Mouse (Mus musculus) midbrain, embryonic 14.5 days (tissue): ENCODE data around the gene Haus5. TPM values are rescaled to one million over a fixed set of nuclear protein-coding genes. Genes with fewer than 3 reads are reported as not detected.

Experiments used
- ATAC-seq: fragments of 200-750 bp; cut with Nextera tagmentation; 2 replicates; pipeline ENCODE4 v1.8.0; 2017; ENCODE audit warnings: moderate number of reproducible peaks, moderate library complexity; ENCODE audit not compliant: low FRiP score, low TSS enrichment
- DNase-seq: peaks from one replicate; pipeline ENCODE4 v3.0.0-alpha.2; 2015
- H3K27ac ChIP-seq: fragments of 300-500 bp; sonication (generic); replicated peaks from 2 replicates; pipeline ENCODE4 v1.5.1; 2014; ENCODE audit warnings: mild to moderate bottlenecking, low read depth, low read length, moderate library complexity
- H3K27me3 ChIP-seq: fragments of 300-500 bp; sonication (generic); 2 replicates; pipeline ENCODE4 v1.6.1; 2014; ENCODE audit warnings: low read length, control low read depth, mixed read lengths; ENCODE audit not compliant: control insufficient read depth, insufficient read depth
- H3K36me3 ChIP-seq: fragments of 300-500 bp; sonication (generic); 2 replicates; pipeline ENCODE4 v1.6.1; 2014; ENCODE audit warnings: low read length, control low read depth; ENCODE audit not compliant: control insufficient read depth, insufficient read depth
- H3K4me1 ChIP-seq: fragments of 300-500 bp; sonication (generic); 2 replicates; pipeline ENCODE4 v1.6.1; 2014; ENCODE audit warnings: mild to moderate bottlenecking, antibody characterized with exemption, low read length, control low read depth; ENCODE audit not compliant: control insufficient read depth, insufficient read depth
- H3K4me2 ChIP-seq: fragments of 300-500 bp; sonication (generic); 2 replicates; pipeline ENCODE4 v1.6.1; 2014; ENCODE audit warnings: mild to moderate bottlenecking, low read length, moderate library complexity
- H3K4me3 ChIP-seq: fragments of 300-500 bp; sonication (generic); replicated peaks from 2 replicates; pipeline ENCODE4 v1.5.1; 2014; ENCODE audit warnings: low read depth, low read length
- H3K9ac ChIP-seq: fragments of 300-500 bp; sonication (generic); replicated peaks from 2 replicates; pipeline ENCODE4 v1.6.1; 2014; ENCODE audit warnings: mild to moderate bottlenecking, low read length, moderate library complexity
- H3K9me3 ChIP-seq: fragments of 300-500 bp; sonication (generic); 2 replicates; pipeline ENCODE4 v1.6.1; 2016; ENCODE audit warnings: low read length, control low read depth, mixed read lengths; ENCODE audit not compliant: control insufficient read depth
- WGBS: fragments of 180-500 bp; shearing (Covaris S2); extraction: QIAGEN DNeasy Blood & Tissue Kit; methylation state at CpG from one replicate; pipeline ENCODE4 v1.1.7; 2014; 5-methylcytosine and 5-hydroxymethylcytosine counted together
- polyA plus RNA-seq: library from polyadenylated mRNA; unstranded; fragments of >200 nt; fragmentation: Nextera tagmentation; extraction: Ambion mirVana; gene quantifications from 2 replicates; pipeline ENCODE4 v1.2.1, GENCODE M21; 2014

Gene Haus5
- polyA plus RNA-seq, 1 experiment from 2014 or later = 22.8 TPM

GRCm38 (mm10) chr7:30614454-30614853 lies 50.3 kb downstream of the Haus5 start:
- H3K4me2 ChIP-seq = no peak overlapping the region
- no peaks in the 10 kb centered on the region for H3K4me1 ChIP-seq
- no peak overlapping the region for H3K27ac ChIP-seq
- DNase-seq = no peak
- H3K9ac ChIP-seq = no peak overlapping the region
- no peaks in the 10 kb centered on the region for H3K9me3 ChIP-seq
- no peak for ATAC-seq
- no peaks in the 10 kb centered on the region for H3K27me3 ChIP-seq
- whole genome bisulfite sequencing = 82% methylated on average over 2 of the region's 2 CpGs
- no peak overlapping the region for H3K4me3 ChIP-seq
- H3K36me3 ChIP-seq = peaks cover 44% of the 10 kb centered on the region

GRCm38 (mm10) chr7:30613529-30614112 lies 51.2 kb downstream of the Haus5 start:
- no peak overlapping the region for H3K4me2 ChIP-seq
- no peak; the same call in 1 of the 2 replicates for ATAC-seq
- no peaks in the 10 kb centered on the region for H3K27me3 ChIP-seq
- H3K36me3 ChIP-seq = peaks cover 35% of the 10 kb centered on the region
- no peak overlapping the region for H3K9ac ChIP-seq
- H3K9me3 ChIP-seq = no peaks in the 10 kb centered on the region
- H3K4me3 ChIP-seq = no peak overlapping the region
- DNase-seq = peak; percentile 76
- H3K4me1 ChIP-seq = no peaks in the 10 kb centered on the region
- H3K27ac ChIP-seq = no peak overlapping the region
- 21% methylated on average over 14 of the region's 14 CpGs for WGBS

GRCm38 (mm10) chr7:30612654-30613402 lies 52.0 kb downstream of the Haus5 start, which contains the start of gene Upk1a:
TSS of gene Upk1a (minus strand) at chr7:30612847.
- Histone ChIP-seq H3K9me3 (no peaks in the 10 kb centered on the region), H3K4me2 (no peak within 1 kb of the TSS), H3K36me3 (peaks cover 29% of the 10 kb centered on the region), H3K27me3 (no peaks in the 10 kb centered on the region), H3K4me3 (no peak within 1 kb of the TSS), H3K4me1 (no peaks in the 10 kb centered on the region), H3K27ac (no peak within 1 kb of the TSS), H3K9ac (no peak within 1 kb of the TSS)
- DNase-seq (no peak), ATAC-seq (no peak)
- 77% methylated on average over 8 of the region's 8 CpGs for WGBS

- Histone ChIP-seq H3K4me2 (no peak overlapping the region), H3K27ac (no peak overlapping the region), H3K27me3 (no peaks in the 10 kb centered on the region), H3K9ac (no peak overlapping the region), H3K4me1 (no peaks in the 10 kb centered on the region), H3K4me3 (no peak overlapping the region), H3K36me3 (0 out of 2 replicates have a peak, but pooled peaks cover 1% of the 10 kb centered on the region), H3K9me3 (no peaks in the 10 kb centered on the region)
- DNase-seq = no peak
- 57% methylated on average over 7 of the region's 7 CpGs for WGBS
- ATAC-seq = no peak
These were observed 54.8 kb downstream of the Haus5 start for GRCm38 (mm10) chr7:30610043-30610442.

GRCm38 (mm10) chr7:30608476-30608875 lies 56.3 kb downstream of the Haus5 start:
- H3K9me3 ChIP-seq = no peaks in the 10 kb centered on the region
- H3K4me3 ChIP-seq = no peak overlapping the region
- H3K4me2 ChIP-seq = no peak overlapping the region
- H3K4me1 ChIP-seq = no peaks in the 10 kb centered on the region
- 50% methylated on average over 16 of the region's 16 CpGs for WGBS
- H3K9ac ChIP-seq = no peak overlapping the region
- no peak for ATAC-seq
- H3K27ac ChIP-seq = no peak overlapping the region
- H3K27me3 ChIP-seq = no peaks in the 10 kb centered on the region
- no peak for DNase-seq
- no peaks in the 10 kb centered on the region for H3K36me3 ChIP-seq

GRCm38 (mm10) chr7:30607706-30608309 lies 57.0 kb downstream of the Haus5 start:
- Histone ChIP-seq H3K4me3 (no peak overlapping the region), H3K9me3 (no peaks in the 10 kb centered on the region), H3K4me1 (no peaks in the 10 kb centered on the region), H3K9ac (no peak overlapping the region), H3K4me2 (no peak overlapping the region), H3K27me3 (no peaks in the 10 kb centered on the region), H3K27ac (no peak overlapping the region), H3K36me3 (no peaks in the 10 kb centered on the region)
- ATAC-seq = no peak; the same call in 1 of the 2 replicates
- WGBS = 28% methylated on average over 8 of the region's 8 CpGs
- peak; percentile 63 for DNase-seq

- no peak overlapping the region for H3K4me3 ChIP-seq
- no peak for ATAC-seq
- H3K9me3 ChIP-seq = no peaks in the 10 kb centered on the region
- H3K9ac ChIP-seq = no peak overlapping the region
- H3K36me3 ChIP-seq = no peaks in the 10 kb centered on the region
- H3K27me3 ChIP-seq = no peaks in the 10 kb centered on the region
- WGBS = 87% methylated on average over 8 of the region's 8 CpGs
- no peaks in the 10 kb centered on the region for H3K4me1 ChIP-seq
- no peak overlapping the region for H3K4me2 ChIP-seq
- DNase-seq = no peak
- H3K27ac ChIP-seq = no peak overlapping the region
These were observed 59.9 kb downstream of the Haus5 start for GRCm38 (mm10) chr7:30604944-30605343.

- Histone ChIP-seq H3K9ac (no peak overlapping the region), H3K4me3 (no peak overlapping the region), H3K4me2 (no peak overlapping the region), H3K36me3 (no peaks in the 10 kb centered on the region), H3K9me3 (no peaks in the 10 kb centered on the region), H3K27me3 (no peaks in the 10 kb centered on the region), H3K4me1 (0 out of 2 replicates have a peak, but pooled peaks cover 3% of the 10 kb centered on the region), H3K27ac (no peak overlapping the region)
- 64% methylated on average over 8 of the region's 8 CpGs for WGBS
- ATAC-seq = no peak
- no peak for DNase-seq
These were observed 60.4 kb downstream of the Haus5 start for GRCm38 (mm10) chr7:30604424-30604823.
